Mouse (Mus musculus): Measurements from ENCODE around the gene Atpif1.

DNA sequence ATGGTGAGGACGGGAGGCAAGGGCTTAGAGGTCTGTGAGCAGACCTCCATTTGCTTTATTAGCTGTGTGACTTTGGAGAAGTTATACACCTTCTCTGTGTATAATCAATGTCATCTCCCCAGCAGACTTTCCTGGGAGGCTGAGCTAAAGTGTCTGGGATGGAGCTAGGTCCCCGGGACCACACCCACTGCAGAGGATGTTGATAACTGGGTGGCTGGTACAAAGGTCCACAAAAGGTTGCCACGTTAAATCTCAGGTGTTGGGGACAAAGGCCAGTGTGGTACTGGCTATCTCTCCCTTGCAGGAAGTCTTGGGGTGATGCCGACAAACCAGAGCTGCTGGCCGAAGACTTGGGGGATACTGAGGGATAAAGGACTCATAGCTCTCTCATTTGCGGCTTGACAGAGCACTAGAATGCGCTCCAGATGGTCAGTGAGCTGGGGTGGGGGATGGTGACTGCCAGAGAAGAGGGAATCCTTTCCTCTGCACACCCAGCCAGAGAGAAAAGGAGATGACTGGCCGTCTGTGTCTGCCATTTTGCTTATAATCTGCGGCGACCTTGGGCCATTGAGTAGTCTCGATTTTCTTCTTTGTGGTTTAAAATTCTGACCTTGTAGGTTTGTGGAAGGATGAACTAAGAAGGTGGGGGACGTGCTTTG is 31.8 kb upstream of the Atpif1 start:
- no peak for TF ChIP-seq GATA1 (IDR thresholded peaks at IDR 0.05; ENCODE audit: borderline replicate concordance, low read length)
- TF ChIP-seq FLI1 (IDR thresholded peaks at IDR 0.05; ENCODE audit: low read length): no peak

Measured in megakaryocyte, embryonic 14.5 days (primary cell).